Mouse (Mus musculus) stomach, embryonic 14.5 days (tissue): ENCODE measurements around the gene Golga4. TPM values are rescaled to one million over a fixed set of nuclear protein-coding genes. Genes with fewer than 3 reads are reported as not detected.
"Not testable (repeated sequence)": the region's sequence is repeated elsewhere in the genome, so short reads cannot be mapped to it uniquely, and the experiment has no call there.

Source experiments
- ATAC-seq: fragments of 200-750 bp; cut with Nextera tagmentation; 2 replicates; pipeline ENCODE4 v1.8.0; 2017; ENCODE audit warnings: low read depth, moderate TSS enrichment; ENCODE audit not compliant: insufficient number of reproducible peaks, insufficient read depth, low FRiP score
- H3K27ac ChIP-seq: fragments of 300-500 bp; sonication (generic); 2 replicates; pipeline ENCODE4 v1.5.1; 2014; ENCODE audit warnings: mild to moderate bottlenecking, low read length, moderate library complexity, mixed read lengths
- H3K27me3 ChIP-seq: fragments of 300-500 bp; sonication (generic); 2 replicates; pipeline ENCODE4 v1.6.1; 2014; ENCODE audit warnings: low read length, control low read depth, mixed read lengths; ENCODE audit not compliant: control insufficient read depth, insufficient read depth
- H3K36me3 ChIP-seq: fragments of 300-500 bp; sonication (generic); 2 replicates; pipeline ENCODE4 v1.6.1; 2014; ENCODE audit warnings: mild to moderate bottlenecking, control low read depth, low read length, moderate library complexity, mixed read lengths; ENCODE audit not compliant: control insufficient read depth, insufficient read depth
- H3K4me1 ChIP-seq: fragments of 300-500 bp; sonication (generic); 2 replicates; pipeline ENCODE4 v1.6.1; 2014; ENCODE audit warnings: low read length, control low read depth, mixed read lengths; ENCODE audit not compliant: control insufficient read depth, insufficient read depth
- H3K4me2 ChIP-seq: fragments of 300-500 bp; sonication (generic); replicated peaks from 2 replicates; pipeline ENCODE4 v1.6.1; 2014; ENCODE audit warnings: low read depth, low read length, control low read depth
- H3K4me3 ChIP-seq: fragments of 300-500 bp; sonication (generic); 2 replicates; pipeline ENCODE4 v1.5.1; 2014; ENCODE audit warnings: low read depth, low read length, control low read depth
- H3K9ac ChIP-seq: fragments of 300-500 bp; sonication (generic); replicated peaks from 2 replicates; pipeline ENCODE4 v1.6.1; 2014; ENCODE audit warnings: low read depth, mild to moderate bottlenecking, control low read depth, low read length, moderate library complexity, mixed read lengths
- H3K9me3 ChIP-seq: fragments of 300-500 bp; sonication (generic); 2 replicates; pipeline ENCODE4 v1.6.1; 2016; ENCODE audit warnings: low read depth, low read length, control low read depth; ENCODE audit not compliant: control insufficient read depth
- WGBS: fragments of 180-500 bp; shearing (Covaris S2); extraction: QIAGEN DNeasy Blood & Tissue Kit; methylation state at CpG from one replicate; pipeline ENCODE4 v1.1.7; 2014; 5-methylcytosine and 5-hydroxymethylcytosine counted together
- polyA plus RNA-seq: library from polyadenylated mRNA; unstranded; fragments of >200 nt; fragmentation: Nextera tagmentation; extraction: Ambion mirVana; gene quantifications from 2 replicates; pipeline ENCODE4 v1.2.1, GENCODE M21; 2014

The Golga4 gene
- polyA plus RNA-seq, 1 experiment from 2014 or later: 73.4 TPM

DNA sequence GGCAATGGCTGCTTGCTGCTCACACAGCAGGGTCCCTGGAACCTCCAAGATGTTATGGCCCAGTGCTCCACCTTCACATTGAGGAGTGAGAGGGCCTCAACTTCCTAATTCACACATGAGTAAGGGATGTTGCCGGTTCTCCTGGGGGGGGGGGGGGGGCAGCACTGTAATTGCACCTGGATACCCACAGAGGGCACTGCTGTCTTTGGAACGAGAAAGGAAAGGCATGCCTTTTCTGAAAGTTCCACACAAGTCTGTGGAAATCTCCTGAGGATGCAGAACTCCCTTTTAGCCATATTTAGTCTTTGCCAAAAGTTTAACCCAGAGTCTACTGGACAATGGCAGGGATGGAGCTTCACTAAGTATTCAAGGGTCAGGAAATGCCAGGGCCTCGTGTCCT lies 83.2 kb downstream of the Golga4 start:
- Histone ChIP-seq H3K4me2 (no peak overlapping the region), H3K9me3 (no peaks in the 10 kb centered on the region), H3K27ac (no peak overlapping the region), H3K4me1 (peaks cover 17% of the 10 kb centered on the region; the same call in 1 of the 2 replicates), H3K27me3 (no peaks in the 10 kb centered on the region), H3K4me3 (no peak overlapping the region), H3K9ac (no peak overlapping the region), H3K36me3 (no peaks in the 10 kb centered on the region)
- 41% methylated on average over 3 of the region's 3 CpGs for WGBS
- no peak for ATAC-seq

DNA sequence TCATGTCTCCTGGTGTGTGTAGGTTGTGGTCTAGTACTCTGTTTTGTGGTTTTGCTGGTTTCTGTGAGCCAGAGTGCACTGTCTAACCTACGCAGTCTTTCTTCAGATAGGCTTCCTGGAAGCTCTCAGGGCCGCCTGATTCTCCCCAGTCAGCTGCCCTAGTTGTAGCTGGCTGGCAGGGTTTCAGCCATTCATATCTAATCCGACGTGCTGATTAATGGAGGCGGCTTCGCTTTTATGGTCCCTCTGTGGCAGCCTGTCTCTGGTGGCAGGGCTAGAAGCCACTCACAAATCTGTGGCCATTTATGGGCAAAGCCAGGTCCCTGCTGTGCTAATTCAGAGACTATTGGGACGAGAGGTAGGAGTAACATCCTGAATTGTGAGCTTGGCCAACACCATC lies 84.2 kb downstream of the Golga4 start:
- Histone ChIP-seq H3K4me3 (no peak overlapping the region), H3K36me3 (no peaks in the 10 kb centered on the region), H3K27ac (no peak overlapping the region), H3K9me3 (no peaks in the 10 kb centered on the region), H3K4me1 (peaks cover 17% of the 10 kb centered on the region; the same call in 1 of the 2 replicates), H3K4me2 (no peak overlapping the region), H3K27me3 (no peaks in the 10 kb centered on the region), H3K9ac (no peak overlapping the region)
- 0 out of 2 replicates have a peak, but pooled peaks have one; percentile 23 for ATAC-seq
- WGBS: 59% methylated on average over 7 of the region's 7 CpGs

DNA sequence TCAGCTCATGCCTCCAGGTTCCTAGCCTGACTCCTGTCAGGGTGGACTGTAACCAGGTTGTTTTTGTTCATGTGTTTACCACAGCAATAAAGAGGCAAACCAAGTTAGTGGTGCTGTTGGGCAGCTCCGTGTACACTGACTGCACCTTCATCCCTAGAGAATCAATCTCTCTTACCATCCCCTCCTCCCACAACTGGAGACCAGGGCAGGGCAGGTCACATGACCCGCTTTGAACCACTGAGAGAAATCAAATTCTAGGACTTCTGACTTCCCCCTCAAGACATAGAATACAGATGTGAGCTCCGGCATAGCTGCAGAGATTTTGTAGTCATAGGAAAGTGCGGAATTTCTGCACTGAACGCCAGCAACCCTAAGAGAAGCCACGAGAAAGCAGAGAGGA lies 85.6 kb downstream of the Golga4 start:
- H3K4me2 ChIP-seq: no peak overlapping the region
- WGBS: 69% methylated on average over 6 of the region's 6 CpGs
- no peak overlapping the region for H3K27ac ChIP-seq
- no peaks in the 10 kb centered on the region for H3K9me3 ChIP-seq
- H3K4me3 ChIP-seq: no peak overlapping the region
- H3K4me1 ChIP-seq: peaks cover 17% of the 10 kb centered on the region; the same call in 1 of the 2 replicates
- H3K36me3 ChIP-seq: no peaks in the 10 kb centered on the region
- no peak overlapping the region for H3K9ac ChIP-seq
- H3K27me3 ChIP-seq: no peaks in the 10 kb centered on the region
- ATAC-seq: no peak

- no peak overlapping the region for H3K9ac ChIP-seq
Measured at GRCm38 (mm10) chr9:118592585-118593249, 86.7 kb downstream of the Golga4 start.

DNA sequence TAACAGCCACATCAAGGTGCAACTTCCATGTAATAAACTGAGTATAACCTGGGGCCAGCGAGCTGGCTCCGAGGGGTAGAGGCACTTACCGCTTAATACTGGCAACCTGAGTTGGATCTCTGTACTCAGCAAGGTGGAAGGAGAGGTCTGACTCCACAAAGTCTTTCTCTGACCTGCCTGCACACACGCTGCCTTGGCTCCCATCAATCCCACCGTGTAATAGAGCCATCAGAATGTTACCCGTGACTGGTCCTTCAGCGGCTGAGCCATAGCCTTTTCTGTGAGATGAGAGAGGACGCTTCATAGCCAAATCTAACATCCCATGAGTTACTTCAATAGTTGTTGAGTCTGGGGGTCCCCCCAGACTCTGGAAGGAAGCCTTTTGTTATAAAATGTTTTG lies 87.4 kb downstream of the Golga4 start:
- WGBS: 76% methylated on average over 8 of the region's 8 CpGs
- Histone ChIP-seq H3K4me2 (no peak overlapping the region), H3K9ac (no peak overlapping the region), H3K27me3 (no peaks in the 10 kb centered on the region), H3K9me3 (no peaks in the 10 kb centered on the region), H3K27ac (no peak overlapping the region), H3K4me3 (no peak overlapping the region), H3K36me3 (no peaks in the 10 kb centered on the region), H3K4me1 (peaks cover 17% of the 10 kb centered on the region; the same call in 1 of the 2 replicates)
- no peak for ATAC-seq

More at GRCm38 (mm10) chr9:118592585-118593249, 86.7 kb downstream of the Golga4 start:
- H3K27me3 ChIP-seq: no peaks in the 10 kb centered on the region
- no peak overlapping the region for H3K4me2 ChIP-seq
- H3K27ac ChIP-seq: no peak overlapping the region
- WGBS: 35% methylated on average over 13 of the region's 13 CpGs
- no peaks in the 10 kb centered on the region for H3K9me3 ChIP-seq
- H3K4me1 ChIP-seq: peaks cover 17% of the 10 kb centered on the region; the same call in 1 of the 2 replicates
- no peak for ATAC-seq
- no peak overlapping the region for H3K4me3 ChIP-seq
- H3K36me3 ChIP-seq: no peaks in the 10 kb centered on the region

GRCm38 (mm10) chr9:118596767-118597166 lies 90.7 kb downstream of the Golga4 start:
- Histone ChIP-seq H3K4me2 (no peak overlapping the region), H3K9ac (no peak overlapping the region), H3K4me1 (peaks cover 12% of the 10 kb centered on the region; the same call in 1 of the 2 replicates), H3K9me3 (no peaks in the 10 kb centered on the region), H3K4me3 (no peak overlapping the region), H3K27ac (no peak overlapping the region), H3K36me3 (no peaks in the 10 kb centered on the region), H3K27me3 (no peaks in the 10 kb centered on the region)
- ATAC-seq: peak; percentile 54; the same call in 1 of the 2 replicates
- 71% methylated on average over 7 of the region's 7 CpGs for WGBS

GRCm38 (mm10) chr9:118600393-118600792 lies 94.3 kb downstream of the Golga4 start:
- H3K9me3 ChIP-seq, H3K27me3 ChIP-seq, H3K36me3 ChIP-seq, H3K9ac ChIP-seq, H3K4me3 ChIP-seq, H3K27ac ChIP-seq, H3K4me2 ChIP-seq, ATAC-seq, H3K4me1 ChIP-seq: not testable (repeated sequence)
- 74% methylated on average over 3 of the region's 3 CpGs for WGBS

GRCm38 (mm10) chr9:118602576-118602975 lies 96.5 kb downstream of the Golga4 start:
- 78% methylated on average over 5 of the region's 5 CpGs for WGBS

More at GRCm38 (mm10) chr9:118602576-118602975, 96.5 kb downstream of the Golga4 start:
- H3K36me3 ChIP-seq: no peaks in the 10 kb centered on the region
- no peak overlapping the region for H3K4me2 ChIP-seq
- no peak overlapping the region for H3K27ac ChIP-seq
- H3K27me3 ChIP-seq: no peaks in the 10 kb centered on the region
- H3K4me3 ChIP-seq: no peak overlapping the region
- H3K9ac ChIP-seq: no peak overlapping the region
- no peak for ATAC-seq
- no peaks in the 10 kb centered on the region for H3K4me1 ChIP-seq
- H3K9me3 ChIP-seq: no peaks in the 10 kb centered on the region
